Mouse (Mus musculus) neural tube, embryonic 12.5 days (tissue): ENCODE data around the gene Slc39a5. TPM values are rescaled to one million over a fixed set of nuclear protein-coding genes. Genes with fewer than 3 reads are reported as not detected.

Source experiments
- ATAC-seq: fragments of 200-750 bp; cut with Nextera tagmentation; 2 replicates; pipeline ENCODE4 v1.8.0; 2017; ENCODE audit warnings: low read depth, mild to moderate bottlenecking, moderate TSS enrichment, moderate library complexity; ENCODE audit not compliant: low FRiP score
- H3K27ac ChIP-seq: fragments of 300-500 bp; sonication (generic); 2 replicates; pipeline ENCODE4 v1.5.1; 2016
- H3K27me3 ChIP-seq: fragments of 300-500 bp; sonication (generic); replicated peaks from 2 replicates; pipeline ENCODE4 v1.6.1; 2016; ENCODE audit warnings: mild to moderate bottlenecking
- H3K36me3 ChIP-seq: fragments of 300-500 bp; sonication (generic); 2 replicates; pipeline ENCODE4 v1.6.1; 2016; ENCODE audit warnings: mild to moderate bottlenecking
- H3K4me1 ChIP-seq: fragments of 300-500 bp; sonication (generic); 2 replicates; pipeline ENCODE4 v1.6.1; 2016
- H3K4me2 ChIP-seq: fragments of 300-500 bp; sonication (generic); replicated peaks from 2 replicates; pipeline ENCODE4 v1.6.1; 2016; ENCODE audit warnings: mild to moderate bottlenecking
- H3K4me3 ChIP-seq: fragments of 300-500 bp; sonication (generic); 2 replicates; pipeline ENCODE4 v1.5.1; 2016
- H3K9ac ChIP-seq: fragments of 300-500 bp; sonication (generic); 2 replicates; pipeline ENCODE4 v1.6.1; 2016; ENCODE audit warnings: mild to moderate bottlenecking
- H3K9me3 ChIP-seq: fragments of 300-500 bp; sonication (generic); 2 replicates; pipeline ENCODE4 v1.6.1; 2016; ENCODE audit warnings: mild to moderate bottlenecking
- WGBS: fragments of 180-500 bp; shearing (Covaris S2); methylation state at CpG from one replicate; pipeline ENCODE4 v1.1.7; 2016; 5-methylcytosine and 5-hydroxymethylcytosine counted together
- polyA plus RNA-seq: library from polyadenylated mRNA; unstranded; fragments of >200 nt; fragmentation: Nextera tagmentation; extraction: Ambion mirVana; gene quantifications from 2 replicates; pipeline ENCODE4 v1.2.1, GENCODE M21; 2016

Slc39a5 gene
- polyA plus RNA-seq, 1 experiment from 2014 or later, result not detected

GRCm38 (mm10) chr10:128408591-128409535 lies 7.8 kb upstream of the Slc39a5 start:
- Histone ChIP-seq H3K4me1 (peaks cover 37% of the 10 kb centered on the region), H3K27me3 (no peaks in the 10 kb centered on the region), H3K9me3 (no peaks in the 10 kb centered on the region), H3K36me3 (peaks cover 24% of the 10 kb centered on the region; the same call in 1 of the 2 replicates), H3K9ac (peak overlapping the region; percentile 77), H3K4me2 (peak overlapping the region; percentile 97), H3K4me3 (peak overlapping the region; percentile 65), H3K27ac (peak overlapping the region; percentile 58)
- peak; percentile 35 for ATAC-seq
- WGBS, result 20% methylated on average over 35 of the region's 35 CpGs

- Histone ChIP-seq H3K4me1 (peaks cover 12% of the 10 kb centered on the region), H3K36me3 (peaks cover 30% of the 10 kb centered on the region; the same call in 1 of the 2 replicates), H3K4me3 (no peak overlapping the region), H3K27me3 (no peaks in the 10 kb centered on the region), H3K4me2 (no peak overlapping the region), H3K27ac (no peak overlapping the region), H3K9ac (no peak overlapping the region), H3K9me3 (no peaks in the 10 kb centered on the region)
- ATAC-seq, result no peak
- WGBS, result 89% methylated on average over 7 of the region's 7 CpGs
Measured at GRCm38 (mm10) chr10:128403931-128404330, 2.9 kb upstream of the Slc39a5 start.

DNA sequence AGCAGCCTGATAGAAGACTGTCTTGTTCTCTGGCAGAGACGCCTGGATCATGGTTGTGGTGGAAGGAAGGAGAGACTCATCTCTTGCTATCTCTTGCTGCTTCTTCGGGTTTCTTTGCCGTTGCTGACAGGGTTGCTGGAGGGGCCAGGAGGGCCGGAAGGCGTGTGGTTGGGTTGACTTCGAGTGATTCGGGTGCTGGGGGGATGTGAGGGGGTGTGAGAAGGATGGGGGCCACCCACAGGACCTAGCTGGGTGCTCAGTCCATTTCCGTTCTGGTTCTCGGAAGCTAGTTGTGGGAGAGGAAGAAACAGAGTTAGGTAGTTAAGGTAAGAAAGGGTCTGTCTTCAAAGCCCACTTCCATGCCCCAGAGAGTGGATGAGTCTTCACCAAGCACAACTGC lies 609 bp upstream of the Slc39a5 start:
- peaks cover 26% of the 10 kb centered on the region for H3K36me3 ChIP-seq
- no peaks in the 10 kb centered on the region for H3K9me3 ChIP-seq
- no peak overlapping the region for H3K4me3 ChIP-seq
- H3K27ac ChIP-seq, result no peak overlapping the region
- H3K4me1 ChIP-seq, result no peaks in the 10 kb centered on the region; the same call in 1 of the 2 replicates
- no peak overlapping the region for H3K4me2 ChIP-seq
- WGBS, result 80% methylated on average over 9 of the region's 9 CpGs
- no peaks in the 10 kb centered on the region for H3K27me3 ChIP-seq
- no peak for ATAC-seq
- no peak overlapping the region for H3K9ac ChIP-seq

- no peak overlapping the region for H3K4me3 ChIP-seq
- no peak overlapping the region for H3K4me2 ChIP-seq
- WGBS, result 24% methylated on average over 5 of the region's 5 CpGs
- peaks cover 23% of the 10 kb centered on the region for H3K36me3 ChIP-seq
- H3K9ac ChIP-seq, result no peak overlapping the region
- H3K4me1 ChIP-seq, result no peaks in the 10 kb centered on the region; the same call in 1 of the 2 replicates
- no peaks in the 10 kb centered on the region for H3K27me3 ChIP-seq
- no peak for ATAC-seq
- no peak overlapping the region for H3K27ac ChIP-seq
- H3K9me3 ChIP-seq, result no peaks in the 10 kb centered on the region
Measured at GRCm38 (mm10) chr10:128400338-128400737, 691 bp downstream of the Slc39a5 start.

DNA sequence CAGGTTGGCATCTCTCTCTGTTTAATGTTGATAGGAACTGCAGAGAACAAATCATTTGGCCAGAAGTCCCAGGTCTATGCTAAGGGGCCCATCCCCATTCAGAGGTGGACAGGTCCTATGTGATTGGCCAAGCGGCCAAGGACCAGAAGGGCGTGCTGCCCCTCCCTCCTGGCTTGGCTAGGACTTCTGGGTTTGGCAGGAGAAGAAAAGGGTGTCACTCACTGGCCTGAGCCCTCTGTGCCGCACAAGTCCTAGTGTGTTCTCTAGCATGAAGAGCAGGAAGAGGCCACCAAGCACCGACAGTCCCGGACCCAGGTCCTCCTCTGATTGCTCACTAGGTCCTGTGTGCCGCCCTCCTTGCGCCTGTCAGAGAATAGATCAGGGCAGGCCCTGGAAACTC lies 3.6 kb downstream of the Slc39a5 start:
- Histone ChIP-seq H3K27me3 (no peaks in the 10 kb centered on the region), H3K36me3 (peaks cover 45% of the 10 kb centered on the region)

DNA sequence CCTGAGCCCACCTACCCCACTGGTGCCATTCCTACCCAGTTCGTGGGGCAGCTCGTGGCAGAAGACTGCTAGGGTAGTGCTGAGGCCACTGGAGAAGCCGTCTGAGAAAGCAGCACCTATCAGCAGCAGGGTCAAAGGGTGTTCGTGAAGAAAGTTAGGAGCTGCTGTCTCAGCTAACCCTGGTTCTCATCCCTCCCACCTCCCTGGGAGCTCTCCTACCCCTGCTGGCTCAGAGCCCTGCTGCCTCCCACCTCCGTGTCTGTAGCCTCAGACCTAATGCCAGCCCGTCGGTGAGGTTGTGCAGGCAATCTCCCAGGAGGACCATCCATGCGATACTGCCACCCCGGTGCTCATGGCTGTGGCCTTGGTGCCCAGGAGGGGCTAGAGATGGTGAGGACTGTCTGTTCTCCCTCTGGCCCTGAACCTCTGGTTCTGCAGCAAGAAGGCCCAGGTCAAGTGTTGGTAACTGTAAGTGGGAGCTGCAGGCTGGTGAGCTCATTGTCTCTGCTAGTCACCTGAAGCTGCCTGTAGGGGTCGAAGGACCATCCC lies 4.2 kb downstream of the Slc39a5 start:
- peaks cover 51% of the 10 kb centered on the region for H3K36me3 ChIP-seq
- H3K27me3 ChIP-seq, result no peaks in the 10 kb centered on the region
- H3K4me3 ChIP-seq, result no peak overlapping the region
- no peaks in the 10 kb centered on the region for H3K9me3 ChIP-seq
- no peak for ATAC-seq
- no peak overlapping the region for H3K9ac ChIP-seq
- no peaks in the 10 kb centered on the region; the same call in 1 of the 2 replicates for H3K4me1 ChIP-seq
- 71% methylated on average over 10 of the region's 10 CpGs for WGBS
- H3K27ac ChIP-seq, result no peak overlapping the region
- no peak overlapping the region for H3K4me2 ChIP-seq

More for the DNA sequence above, 3.6 kb downstream of the Slc39a5 start:
- 0 out of 2 replicates have a peak overlapping the region, but pooled peaks have one; percentile 21 for H3K9ac ChIP-seq
- 67% methylated on average over 7 of the region's 7 CpGs for WGBS
- H3K9me3 ChIP-seq, result no peaks in the 10 kb centered on the region
- H3K27ac ChIP-seq, result 0 out of 2 replicates have a peak overlapping the region, but pooled peaks have one; percentile 12
- no peak for ATAC-seq
- no peaks in the 10 kb centered on the region; the same call in 1 of the 2 replicates for H3K4me1 ChIP-seq
- H3K4me2 ChIP-seq, result no peak overlapping the region
- no peak overlapping the region for H3K4me3 ChIP-seq

GRCm38 (mm10) chr10:128396017-128396673 lies 4.9 kb downstream of the Slc39a5 start:
- H3K9me3 ChIP-seq, result no peaks in the 10 kb centered on the region
- H3K36me3 ChIP-seq, result peaks cover 54% of the 10 kb centered on the region
- no peak overlapping the region for H3K9ac ChIP-seq
- no peak overlapping the region for H3K27ac ChIP-seq
- ATAC-seq, result no peak
- H3K4me1 ChIP-seq, result no peaks in the 10 kb centered on the region; the same call in 1 of the 2 replicates
- H3K4me3 ChIP-seq, result no peak overlapping the region
- H3K27me3 ChIP-seq, result no peaks in the 10 kb centered on the region
- H3K4me2 ChIP-seq, result no peak overlapping the region
- 72% methylated on average over 11 of the region's 11 CpGs for WGBS

GRCm38 (mm10) chr10:128391850-128392249 lies 9.2 kb downstream of the Slc39a5 start:
- no peak for ATAC-seq
- Histone ChIP-seq H3K9ac (no peak overlapping the region), H3K4me1 (no peaks in the 10 kb centered on the region), H3K4me3 (no peak overlapping the region), H3K9me3 (no peaks in the 10 kb centered on the region), H3K4me2 (no peak overlapping the region), H3K36me3 (peaks cover 95% of the 10 kb centered on the region), H3K27me3 (no peaks in the 10 kb centered on the region), H3K27ac (no peak overlapping the region)
- 87% methylated on average over 6 of the region's 6 CpGs for WGBS

DNA sequence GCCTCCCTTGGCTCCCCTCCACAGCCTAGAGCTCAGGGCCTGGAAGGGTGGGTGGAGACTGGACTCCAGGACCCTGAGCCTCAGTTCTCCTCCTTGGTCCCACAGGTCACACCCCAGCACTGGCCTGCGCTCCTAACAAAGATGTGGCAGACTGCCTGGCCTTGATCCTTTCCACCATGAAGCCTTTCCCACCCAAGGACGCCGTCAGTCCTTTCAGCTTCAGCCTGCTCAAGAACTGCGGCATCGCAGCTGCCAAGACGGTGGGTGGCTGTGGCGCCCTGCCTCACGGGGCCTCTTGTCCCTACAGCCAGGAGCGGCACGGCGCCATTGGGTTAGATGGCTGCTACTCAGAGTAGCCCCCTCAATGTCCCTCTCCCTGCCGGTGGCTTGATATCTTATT lies 10.7 kb downstream of the Slc39a5 start:
- ATAC-seq, result no peak
- no peaks in the 10 kb centered on the region for H3K27me3 ChIP-seq
- H3K36me3 ChIP-seq, result peaks cover 99% of the 10 kb centered on the region
- no peak overlapping the region for H3K4me3 ChIP-seq
- H3K4me1 ChIP-seq, result no peaks in the 10 kb centered on the region
- H3K27ac ChIP-seq, result no peak overlapping the region
- H3K9me3 ChIP-seq, result no peaks in the 10 kb centered on the region
- no peak overlapping the region for H3K9ac ChIP-seq
- no peak overlapping the region for H3K4me2 ChIP-seq
- 91% methylated on average over 12 of the region's 12 CpGs for WGBS

GRCm38 (mm10) chr10:128389570-128389969 lies 11.5 kb downstream of the Slc39a5 start:
- Histone ChIP-seq H3K4me1 (no peaks in the 10 kb centered on the region), H3K36me3 (peaks cover 100% of the 10 kb centered on the region), H3K4me2 (no peak overlapping the region), H3K27me3 (no peaks in the 10 kb centered on the region), H3K27ac (no peak overlapping the region), H3K9me3 (no peaks in the 10 kb centered on the region), H3K4me3 (no peak overlapping the region), H3K9ac (no peak overlapping the region)
- 90% methylated on average over 6 of the region's 6 CpGs for WGBS
- no peak for ATAC-seq

DNA sequence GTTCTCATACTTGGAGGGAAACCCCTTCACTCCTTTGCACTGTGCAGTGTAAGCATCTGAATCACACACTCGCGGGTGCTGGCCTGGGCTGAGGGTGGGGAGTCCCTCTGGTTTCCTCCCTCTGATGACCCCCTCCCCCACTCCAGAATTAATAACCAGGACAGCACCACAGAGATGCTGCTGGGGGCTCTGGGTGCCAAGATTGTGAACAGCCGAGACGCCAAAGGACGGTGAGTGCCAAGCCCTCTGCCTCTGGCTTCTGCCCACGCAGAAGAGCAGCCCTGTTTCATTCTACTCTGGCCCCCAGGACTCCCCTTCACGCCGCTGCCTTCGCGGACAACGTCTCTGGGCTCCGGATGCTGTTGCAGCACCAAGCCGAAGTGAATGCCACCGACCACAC lies 12.1 kb downstream of the Slc39a5 start:
- Histone ChIP-seq H3K4me1 (no peaks in the 10 kb centered on the region), H3K9me3 (no peaks in the 10 kb centered on the region), H3K4me3 (no peak overlapping the region), H3K4me2 (no peak overlapping the region), H3K36me3 (peaks cover 100% of the 10 kb centered on the region), H3K27me3 (no peaks in the 10 kb centered on the region), H3K9ac (no peak overlapping the region), H3K27ac (no peak overlapping the region)
- 90% methylated on average over 14 of the region's 14 CpGs for WGBS
- no peak for ATAC-seq

- Histone ChIP-seq H3K9ac (no peak overlapping the region), H3K27me3 (no peaks in the 10 kb centered on the region), H3K4me1 (no peaks in the 10 kb centered on the region), H3K4me3 (no peak overlapping the region), H3K27ac (no peak overlapping the region), H3K9me3 (no peaks in the 10 kb centered on the region), H3K36me3 (peaks cover 98% of the 10 kb centered on the region), H3K4me2 (no peak overlapping the region)
- WGBS, result 94% methylated on average over 7 of the region's 7 CpGs
- ATAC-seq, result no peak
Measured at GRCm38 (mm10) chr10:128385902-128386301, 15.1 kb downstream of the Slc39a5 start.
